In genomic region chr12:32689361-32689760, GRCm38 (mm10) we compare ENCODE assay signal across 23 mouse cellular contexts.
DNase-seq lines count a peak whose midpoint lies in the region; ATAC-seq lines count a peak whose summit lies in the region.
"Had no signal": no experiment of that assay in that cellular context is flagged by ENCODE, and none has a peak within 500 bp of the region (broad histone marks: within the 10 kb centered on the region; RNA-seq: fewer than 3 reads in every experiment).

No protein-coding gene starts in this region.

- no peak overlapping the region for H3K4me2 ChIP-seq in kidney, embryonic 16.5 days (replicated peaks; ENCODE audit: low read depth, low read length)
- H3K4me2 ChIP-seq: heart, embryonic 12.5 days; hindbrain, embryonic 13.5 days; limb, embryonic 13.5 days; midbrain, embryonic 11.5 days; neural tube, embryonic 12.5 days had no signal

- peaks cover 9% of the 10 kb centered on the region for H3K4me1 ChIP-seq in kidney, embryonic 16.5 days (ENCODE audit: insufficient read depth, low read length)
- H3K4me1 ChIP-seq: heart, embryonic 12.5 days; neural tube, embryonic 12.5 days had no signal

- H3K27ac ChIP-seq in kidney, embryonic 16.5 days (ENCODE audit: low read length) = no peak overlapping the region
- H3K27ac ChIP-seq: hindbrain, embryonic 13.5 days; layer of hippocampus, adult 2 months; limb, embryonic 13.5 days; liver, embryonic 14.5 days; neural tube, embryonic 12.5 days had no signal

- H3K4me3 ChIP-seq in kidney, embryonic 16.5 days (ENCODE audit: low read length) = no peak overlapping the region
- H3K4me3 ChIP-seq: heart, embryonic 12.5 days; hindbrain, embryonic 13.5 days; layer of hippocampus, adult 2 months; limb, embryonic 13.5 days; neural tube, embryonic 12.5 days had no signal

- H3K36me3 ChIP-seq in kidney, embryonic 16.5 days (ENCODE audit: insufficient read depth, low read length) = no peaks in the 10 kb centered on the region
- H3K36me3 ChIP-seq: heart, embryonic 12.5 days; hindbrain, embryonic 13.5 days; limb, embryonic 13.5 days; neural tube, embryonic 12.5 days had no signal

- WGBS in kidney, embryonic 16.5 days = 91% methylated on average over 4 of the region's 4 CpGs

- ATAC-seq in kidney, embryonic 16.5 days (ENCODE audit: low FRiP score, low TSS enrichment) = no peak
- ATAC-seq: forebrain, postnatal 0 days had no signal

- H3K27me3 ChIP-seq in kidney, embryonic 16.5 days (ENCODE audit: insufficient read depth, low read length) = no peaks in the 10 kb centered on the region
- H3K27me3 ChIP-seq: heart, embryonic 12.5 days; hindbrain, embryonic 13.5 days; limb, embryonic 13.5 days; neural tube, embryonic 12.5 days had no signal

- no peaks in the 10 kb centered on the region for H3K9me3 ChIP-seq in kidney, embryonic 16.5 days (ENCODE audit: low read length)
- H3K9me3 ChIP-seq: heart, embryonic 12.5 days; hindbrain, embryonic 13.5 days; limb, embryonic 13.5 days; neural tube, embryonic 12.5 days had no signal

- DNase-seq in adrenal gland, adult (ENCODE audit: inconsistent age in 2 of 2, low spot score in 1 of 2) = peak; percentile 33 to 87
- no peak for DNase-seq in adrenal gland, adult 18-20 months (ENCODE audit: low spot score in 2 of 2)
- DNase-seq in kidney, adult 8-10 months = peak; percentile 59 to 60
- DNase-seq in adrenal gland, postnatal 10 days = peak; percentile 72
- peak; percentile 40 for DNase-seq in kidney, postnatal 14 days
- no peak for DNase-seq in spleen, postnatal 4 days (ENCODE audit: low spot score in 2 of 2)
- no peak for DNase-seq in frontal cortex, adult 2 months (ENCODE audit: extremely low spot score in 1 of 2, low spot score in 1 of 2)
- DNase-seq: cerebellum, adult 11 months; cerebellum, postnatal 25 days; embryo, embryonic 11 days; forebrain, postnatal 0 days; heart, postnatal 14 days; layer of hippocampus, postnatal 36 days; right cerebral cortex, postnatal 4 days; thymus, postnatal 14 days had no signal

- H3K9ac ChIP-seq in kidney, embryonic 16.5 days (replicated peaks; ENCODE audit: low read length) = no peak overlapping the region
- H3K9ac ChIP-seq: forebrain, postnatal 0 days; heart, embryonic 12.5 days; hindbrain, embryonic 13.5 days; limb, embryonic 13.5 days; liver, embryonic 14.5 days; neural tube, embryonic 12.5 days had no signal

Comparison
In these comparisons a context has a peak if more than half of its experiments do, and no peak if none do; other contexts are left out.
1. DNase-seq: peak in adrenal gland, adult (2 of 2), kidney, adult 8-10 months (2 of 2), adrenal gland, postnatal 10 days (single experiment) and kidney, postnatal 14 days (single experiment); none in adrenal gland, adult 18-20 months (0 of 2), spleen, postnatal 4 days (0 of 2) and frontal cortex, adult 2 months (0 of 2).